Mouse (Mus musculus) liver, postnatal 0 days (tissue): ENCODE measurements at regions not wholly inside any gene's neighbourhood (a gene's known extent, or its start where the extent isn't known, plus 50 kb on each side); places are given as distances from the start of the nearest gene placed in this dataset.

Experiments used
- ATAC-seq: fragments of 200-750 bp; cut with Nextera tagmentation; 2 replicates; pipeline ENCODE4 v1.8.0; 2017; ENCODE audit warnings: mild to moderate bottlenecking, moderate library complexity
- DNase-seq: peaks from one replicate; pipeline ENCODE4 v3.0.0-alpha.2; 2016
- H3K27ac ChIP-seq: fragments of 300-500 bp; sonication (generic); 2 replicates; pipeline ENCODE4 v1.5.1; 2014; ENCODE audit warnings: antibody characterized with exemption, moderate library complexity, mild to moderate bottlenecking, low read depth
- H3K27me3 ChIP-seq: fragments of 300-500 bp; sonication (generic); 2 replicates; pipeline ENCODE4 v1.6.1; 2014; ENCODE audit warnings: low read length, control low read depth, mixed read lengths; ENCODE audit not compliant: insufficient read depth
- H3K36me3 ChIP-seq: fragments of 300-500 bp; sonication (generic); replicated peaks from 2 replicates; pipeline ENCODE4 v1.6.1; 2014; ENCODE audit warnings: mild to moderate bottlenecking, control low read depth, low read length, moderate library complexity, mixed read lengths; ENCODE audit not compliant: insufficient read depth
- H3K4me1 ChIP-seq: fragments of 300-500 bp; sonication (generic); 2 replicates; pipeline ENCODE4 v1.6.1; 2014; ENCODE audit warnings: antibody characterized with exemption, mild to moderate bottlenecking, control low read depth; ENCODE audit not compliant: insufficient read depth
- H3K4me2 ChIP-seq: fragments of 300-500 bp; sonication (generic); 2 replicates; pipeline ENCODE4 v1.6.1; 2014; ENCODE audit warnings: low read depth, mild to moderate bottlenecking, low read length, moderate library complexity, mixed read lengths
- H3K4me3 ChIP-seq: fragments of 300-500 bp; sonication (generic); 2 replicates; pipeline ENCODE4 v1.5.1; 2014; ENCODE audit warnings: low read depth, low read length
- H3K9ac ChIP-seq: fragments of 300-500 bp; sonication (generic); replicated peaks from 2 replicates; pipeline ENCODE4 v1.6.1; 2014; ENCODE audit warnings: mild to moderate bottlenecking, moderate library complexity
- H3K9me3 ChIP-seq: fragments of 300-500 bp; sonication (generic); 2 replicates; pipeline ENCODE4 v1.6.1; 2016; ENCODE audit warnings: mild to moderate bottlenecking, control low read depth, low read length, mixed read lengths
- CTCF ChIP-seq: sonication (generic); IDR thresholded peaks from 2 replicates; pipeline ENCODE4 v1.5.1; 2016; ENCODE audit warnings: antibody characterized with exemption, low read depth
- EP300 ChIP-seq: IDR thresholded peaks from 2 replicates; pipeline ENCODE4 v1.6.1; 2016; ENCODE audit warnings: antibody characterized with exemption, low read depth, mild to moderate bottlenecking
- WGBS: fragments of 180-500 bp; shearing (Covaris S2); extraction: QIAGEN DNeasy Blood & Tissue Kit; methylation state at CpG from one replicate; pipeline ENCODE4 v1.1.7; 2014; ENCODE audit not compliant: insufficient replicate concordance; 5-methylcytosine and 5-hydroxymethylcytosine counted together

- Histone ChIP-seq H3K36me3 (no peaks in the 10 kb centered on the region), H3K9me3 (no peaks in the 10 kb centered on the region), H3K4me3 (no peak overlapping the region), H3K9ac (no peak overlapping the region), H3K27me3 (no peaks in the 10 kb centered on the region), H3K27ac (no peak overlapping the region), H3K4me1 (no peaks in the 10 kb centered on the region), H3K4me2 (no peak overlapping the region)
- TF ChIP-seq EP300 (no peak), CTCF (no peak)
- ATAC-seq, result no peak
- DNase-seq, result no peak
These were observed 96.4 kb downstream of the Sox9 start for GRCm38 (mm10) chr11:112878436-112878835.

- Histone ChIP-seq H3K4me1 (no peaks in the 10 kb centered on the region), H3K27ac (no peak overlapping the region), H3K9me3 (no peaks in the 10 kb centered on the region), H3K27me3 (no peaks in the 10 kb centered on the region), H3K4me2 (no peak overlapping the region), H3K4me3 (no peak overlapping the region), H3K36me3 (no peaks in the 10 kb centered on the region), H3K9ac (no peak overlapping the region)
- TF ChIP-seq EP300 (no peak), CTCF (no peak)
- WGBS, result 78% methylated on average over 3 of the region's 3 CpGs
- ATAC-seq (no peak), DNase-seq (no peak)
These were observed 98.7 kb downstream of the Sox9 start for GRCm38 (mm10) chr11:112880736-112881135.

DNA sequence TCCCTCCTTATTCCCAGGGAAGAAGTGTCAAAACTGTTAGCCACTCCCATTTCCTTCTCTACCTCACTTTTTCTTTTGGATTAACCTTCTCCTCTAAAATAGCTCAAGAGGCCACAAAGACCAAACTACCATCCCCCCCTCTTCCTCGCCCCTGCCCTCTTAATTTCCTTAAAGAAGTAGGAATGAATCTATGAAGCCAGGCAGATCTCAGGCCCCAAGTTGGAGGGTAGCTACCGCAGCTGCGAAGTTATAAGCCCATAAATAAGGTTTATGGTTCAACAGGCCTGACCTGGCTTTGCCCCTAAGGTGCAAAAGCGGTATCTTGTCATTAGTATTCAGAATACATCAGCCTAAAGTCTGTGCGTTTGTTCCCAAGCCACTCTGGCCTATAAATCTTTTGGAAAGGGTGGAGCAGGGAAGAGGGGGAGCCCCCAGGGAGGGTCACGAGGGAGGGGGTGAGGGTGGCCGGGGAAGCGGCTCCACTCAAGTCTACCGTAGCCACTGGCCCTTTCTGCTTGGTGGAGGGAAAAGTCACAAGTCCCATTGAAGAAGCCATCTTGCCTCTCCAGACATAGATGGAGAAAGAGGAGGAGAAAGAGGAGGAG lies 103.4 kb downstream of the Sox9 start:
- Histone ChIP-seq H3K4me2 (no peak overlapping the region), H3K9ac (no peak overlapping the region), H3K27me3 (no peaks in the 10 kb centered on the region), H3K4me1 (no peaks in the 10 kb centered on the region), H3K4me3 (no peak overlapping the region), H3K27ac (no peak overlapping the region), H3K36me3 (no peaks in the 10 kb centered on the region), H3K9me3 (no peaks in the 10 kb centered on the region)
- ATAC-seq (no peak), DNase-seq (no peak)
- TF ChIP-seq CTCF, result no peak
- no peak for TF ChIP-seq EP300
- WGBS, result 66% methylated on average over 9 of the region's 9 CpGs

GRCm38 (mm10) chr11:112886139-112886538 lies 104.1 kb downstream of the Sox9 start:
- DNase-seq (no peak), ATAC-seq (no peak)
- TF ChIP-seq CTCF, result no peak
- no peak for TF ChIP-seq EP300
- no peak overlapping the region for H3K27ac ChIP-seq
- 75% methylated on average over 16 of the region's 16 CpGs for WGBS
- no peak overlapping the region for H3K4me2 ChIP-seq
- H3K36me3 ChIP-seq, result no peaks in the 10 kb centered on the region
- no peaks in the 10 kb centered on the region for H3K4me1 ChIP-seq
- no peaks in the 10 kb centered on the region for H3K9me3 ChIP-seq
- H3K9ac ChIP-seq, result no peak overlapping the region
- no peak overlapping the region for H3K4me3 ChIP-seq
- no peaks in the 10 kb centered on the region for H3K27me3 ChIP-seq

- H3K9ac ChIP-seq, result no peak overlapping the region
- 79% methylated on average over 6 of the region's 6 CpGs for WGBS
- H3K9me3 ChIP-seq, result no peaks in the 10 kb centered on the region
- H3K27ac ChIP-seq, result no peak overlapping the region
- 0 out of 2 replicates have a peak, but pooled peaks cover 4% of the 10 kb centered on the region for H3K4me1 ChIP-seq
- H3K4me2 ChIP-seq, result no peak overlapping the region
- no peaks in the 10 kb centered on the region for H3K36me3 ChIP-seq
- ATAC-seq, result no peak
- H3K4me3 ChIP-seq, result no peak overlapping the region
- DNase-seq, result no peak
- H3K27me3 ChIP-seq, result no peaks in the 10 kb centered on the region
- TF ChIP-seq EP300 (no peak), CTCF (no peak)
These were observed 107.7 kb downstream of the Sox9 start for GRCm38 (mm10) chr11:112889760-112890159.

GRCm38 (mm10) chr11:112897597-112897996 lies 115.6 kb downstream of the Sox9 start:
- DNase-seq (no peak), ATAC-seq (no peak)
- Histone ChIP-seq H3K27me3 (no peaks in the 10 kb centered on the region), H3K36me3 (no peaks in the 10 kb centered on the region), H3K4me1 (no peaks in the 10 kb centered on the region), H3K4me2 (no peak overlapping the region), H3K4me3 (no peak overlapping the region), H3K9me3 (no peaks in the 10 kb centered on the region), H3K9ac (no peak overlapping the region), H3K27ac (no peak overlapping the region)
- WGBS, result 72% methylated on average over 2 of the region's 2 CpGs
- no peak for TF ChIP-seq EP300
- no peak for TF ChIP-seq CTCF

GRCm38 (mm10) chr11:112902618-112903017 lies 120.6 kb downstream of the Sox9 start:
- Histone ChIP-seq H3K4me2 (no peak overlapping the region), H3K36me3 (no peaks in the 10 kb centered on the region), H3K4me1 (no peaks in the 10 kb centered on the region), H3K9me3 (no peaks in the 10 kb centered on the region), H3K4me3 (no peak overlapping the region), H3K9ac (no peak overlapping the region), H3K27me3 (no peaks in the 10 kb centered on the region), H3K27ac (no peak overlapping the region)
- no peak for DNase-seq
- WGBS, result 62% methylated on average over 3 of the region's 3 CpGs
- no peak for ATAC-seq
- TF ChIP-seq EP300 (no peak), CTCF (no peak)
